Mouse (Mus musculus): ENCODE data around the gene Gm10271. TPM values are rescaled to one million over a fixed set of nuclear protein-coding genes. Genes with fewer than 3 reads are reported as not detected.
A peak's percentile ranks its signal among the peaks of the same experiment; 100 is the strongest.

Gm10271 gene
- polyA plus RNA-seq, 1 experiment from 2014 or later = not detected

- Histone ChIP-seq H3K4me2 (0 out of 2 replicates have a peak overlapping the region, but pooled peaks have one; percentile 10), H3K27ac (ENCODE audit: low read depth, low read length) (no peak overlapping the region), H3K9me3 (replicated peaks; ENCODE audit: control insufficient read depth, low read length) (no peaks in the 10 kb centered on the region), H3K36me3 (ENCODE audit: control insufficient read depth, insufficient read depth, low read length) (no peaks in the 10 kb centered on the region), H3K27me3 (ENCODE audit: control insufficient read depth, insufficient read depth, low read length) (no peaks in the 10 kb centered on the region), H3K4me3 (ENCODE audit: low read depth, low read length) (no peak overlapping the region), H3K4me1 (ENCODE audit: control insufficient read depth, insufficient read depth, low read length) (peaks cover 8% of the 10 kb centered on the region; the same call in 1 of the 2 replicates), H3K9ac (ENCODE audit: low read depth, low read length) (no peak overlapping the region)
- ATAC-seq (replicated peaks; ENCODE audit: insufficient number of reproducible peaks, low FRiP score, low TSS enrichment) = no peak
- 45% methylated on average over 5 of the region's 5 CpGs for WGBS (ENCODE audit: insufficient replicate concordance)
These were observed 7.1 kb downstream of the Gm10271 start for GRCm38 (mm10) chr10:116965297-116965696.

DNA sequence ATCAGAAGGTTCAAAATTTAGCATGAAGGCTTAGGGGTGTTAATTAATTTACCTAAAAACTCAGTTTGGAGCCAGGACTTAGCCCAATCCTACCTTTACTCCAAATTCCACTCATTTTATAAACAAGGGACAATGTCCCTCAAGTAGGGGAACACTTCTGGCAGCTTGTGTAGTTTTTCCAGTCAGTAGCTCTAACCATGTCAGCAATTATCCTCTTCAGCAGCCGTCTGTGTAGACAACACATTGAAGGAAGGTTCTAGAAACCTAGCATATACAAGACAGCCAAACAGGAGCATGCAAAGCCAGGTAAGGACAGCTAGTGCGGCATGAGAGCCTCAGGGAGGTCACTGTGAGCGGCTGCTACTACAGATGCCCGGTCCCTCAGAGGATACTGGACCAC lies 7.8 kb downstream of the Gm10271 start:
- H3K36me3 ChIP-seq (ENCODE audit: control insufficient read depth, insufficient read depth, low read length) = no peaks in the 10 kb centered on the region
- no peaks in the 10 kb centered on the region for H3K9me3 ChIP-seq (replicated peaks; ENCODE audit: control insufficient read depth, low read length)
- no peak overlapping the region for H3K9ac ChIP-seq (ENCODE audit: low read depth, low read length)
- H3K4me2 ChIP-seq = no peak overlapping the region
- no peak overlapping the region for H3K4me3 ChIP-seq (ENCODE audit: low read depth, low read length)
- ATAC-seq (replicated peaks; ENCODE audit: insufficient number of reproducible peaks, low FRiP score, low TSS enrichment) = no peak
- H3K27me3 ChIP-seq (ENCODE audit: control insufficient read depth, insufficient read depth, low read length) = no peaks in the 10 kb centered on the region
- H3K27ac ChIP-seq (ENCODE audit: low read depth, low read length) = no peak overlapping the region
- H3K4me1 ChIP-seq (ENCODE audit: control insufficient read depth, insufficient read depth, low read length) = peaks cover 8% of the 10 kb centered on the region; the same call in 1 of the 2 replicates
- 68% methylated on average over 4 of the region's 4 CpGs for WGBS (ENCODE audit: insufficient replicate concordance)

- Histone ChIP-seq H3K9ac (ENCODE audit: low read depth, low read length) (no peak overlapping the region), H3K36me3 (ENCODE audit: control insufficient read depth, insufficient read depth, low read length) (no peaks in the 10 kb centered on the region), H3K27me3 (ENCODE audit: control insufficient read depth, insufficient read depth, low read length) (no peaks in the 10 kb centered on the region), H3K4me1 (ENCODE audit: control insufficient read depth, insufficient read depth, low read length) (peaks cover 8% of the 10 kb centered on the region; the same call in 1 of the 2 replicates), H3K4me3 (ENCODE audit: low read depth, low read length) (no peak overlapping the region), H3K27ac (ENCODE audit: low read depth, low read length) (no peak overlapping the region), H3K4me2 (no peak overlapping the region), H3K9me3 (replicated peaks; ENCODE audit: control insufficient read depth, low read length) (no peaks in the 10 kb centered on the region)
- 73% methylated on average over 11 of the region's 11 CpGs for WGBS (ENCODE audit: insufficient replicate concordance)
- no peak for ATAC-seq (replicated peaks; ENCODE audit: insufficient number of reproducible peaks, low FRiP score, low TSS enrichment)
These were observed 8.3 kb downstream of the Gm10271 start for GRCm38 (mm10) chr10:116964084-116964483.

DNA sequence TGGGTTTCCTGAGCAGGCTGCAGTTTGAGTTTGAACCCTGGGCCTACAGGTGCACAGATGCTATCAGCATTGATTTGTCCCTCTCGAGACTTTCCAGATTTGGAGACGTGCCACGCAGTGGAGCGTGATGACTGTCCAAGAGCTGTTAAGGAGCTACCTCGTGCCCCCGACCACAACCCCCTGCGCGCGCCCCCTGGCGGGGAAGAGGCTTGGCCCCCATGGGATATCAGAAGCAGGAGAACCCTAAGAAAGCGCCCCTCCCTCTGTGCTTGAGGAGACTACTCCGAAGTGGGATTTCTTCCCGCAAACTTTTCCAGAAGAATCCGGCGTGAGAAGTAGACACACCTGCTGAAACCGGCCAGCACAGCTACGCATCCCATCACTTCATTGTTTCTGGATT lies 9.6 kb downstream of the Gm10271 start:
- H3K9me3 ChIP-seq (replicated peaks; ENCODE audit: control insufficient read depth, low read length) = no peaks in the 10 kb centered on the region
- no peaks in the 10 kb centered on the region for H3K36me3 ChIP-seq (ENCODE audit: control insufficient read depth, insufficient read depth, low read length)
- H3K9ac ChIP-seq (ENCODE audit: low read depth, low read length) = no peak overlapping the region
- H3K4me1 ChIP-seq (ENCODE audit: control insufficient read depth, insufficient read depth, low read length) = peaks cover 8% of the 10 kb centered on the region; the same call in 1 of the 2 replicates
- ATAC-seq (replicated peaks; ENCODE audit: insufficient number of reproducible peaks, low FRiP score, low TSS enrichment) = no peak
- no peak overlapping the region for H3K4me3 ChIP-seq (ENCODE audit: low read depth, low read length)
- no peak overlapping the region for H3K4me2 ChIP-seq
- no peak overlapping the region for H3K27ac ChIP-seq (ENCODE audit: low read depth, low read length)
- no peaks in the 10 kb centered on the region for H3K27me3 ChIP-seq (ENCODE audit: control insufficient read depth, insufficient read depth, low read length)
- WGBS (ENCODE audit: insufficient replicate concordance) = 46% methylated on average over 17 of the region's 17 CpGs

DNA sequence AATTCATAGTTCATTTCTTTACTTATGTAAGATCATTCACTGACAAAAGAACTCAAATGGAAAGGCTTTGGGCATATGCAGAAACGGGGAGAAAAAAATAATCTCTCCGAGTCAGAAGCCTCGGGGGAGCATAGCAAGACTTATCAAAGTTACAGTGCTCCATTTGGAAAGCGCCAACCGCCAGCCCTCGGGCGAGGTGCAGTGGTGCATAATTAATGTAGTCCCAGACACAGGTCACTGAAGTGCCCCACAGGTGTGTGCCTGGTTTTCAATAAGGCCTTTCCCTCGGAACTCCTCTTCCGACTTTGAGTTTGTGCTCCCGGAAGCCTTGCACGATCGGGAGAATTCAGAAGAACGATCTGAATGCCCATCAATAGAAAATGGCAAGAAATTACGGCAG lies 10.3 kb downstream of the Gm10271 start:
- 76% methylated on average over 14 of the region's 14 CpGs for WGBS (ENCODE audit: insufficient replicate concordance)
- Histone ChIP-seq H3K4me2 (no peak overlapping the region), H3K27ac (ENCODE audit: low read depth, low read length) (no peak overlapping the region), H3K4me3 (ENCODE audit: low read depth, low read length) (no peak overlapping the region), H3K9ac (ENCODE audit: low read depth, low read length) (no peak overlapping the region), H3K27me3 (ENCODE audit: control insufficient read depth, insufficient read depth, low read length) (no peaks in the 10 kb centered on the region), H3K36me3 (ENCODE audit: control insufficient read depth, insufficient read depth, low read length) (no peaks in the 10 kb centered on the region), H3K4me1 (ENCODE audit: control insufficient read depth, insufficient read depth, low read length) (peaks cover 8% of the 10 kb centered on the region; the same call in 1 of the 2 replicates), H3K9me3 (replicated peaks; ENCODE audit: control insufficient read depth, low read length) (no peaks in the 10 kb centered on the region)
- ATAC-seq (replicated peaks; ENCODE audit: insufficient number of reproducible peaks, low FRiP score, low TSS enrichment) = no peak

DNA sequence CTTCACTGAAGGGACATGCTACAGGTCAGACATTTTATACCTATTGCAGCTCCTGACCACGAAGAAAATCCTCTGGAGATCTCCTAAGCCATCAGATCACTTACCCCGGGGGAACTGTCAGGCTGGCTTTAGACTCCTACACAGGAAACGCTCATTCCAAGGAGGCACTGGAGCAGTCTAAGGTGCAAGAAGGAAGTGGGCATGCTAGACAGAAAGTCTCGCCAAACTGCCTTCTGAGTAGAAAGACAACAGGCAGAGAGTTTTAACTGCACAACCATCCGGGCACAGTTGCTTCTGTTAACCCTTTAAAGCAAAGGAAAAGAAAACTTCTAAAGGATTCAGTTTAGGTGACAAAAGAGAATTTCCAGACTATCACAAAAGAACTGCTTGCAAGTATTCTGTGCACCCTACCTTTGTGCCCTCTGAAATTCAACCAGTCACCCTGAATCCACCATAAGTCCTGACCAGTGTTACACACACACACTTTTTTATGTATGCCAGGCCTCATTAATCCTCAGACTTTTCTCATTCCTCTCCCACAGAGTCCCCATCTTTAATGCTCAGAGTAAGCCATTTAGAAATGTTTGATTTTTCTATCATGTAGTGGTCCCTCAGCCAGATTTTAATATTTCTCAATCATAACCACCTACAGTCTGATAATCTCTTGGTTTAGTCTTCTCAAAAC lies 14.4 kb downstream of the Gm10271 start:
- H3K4me2 ChIP-seq = no peak overlapping the region
- H3K4me1 ChIP-seq (ENCODE audit: control insufficient read depth, insufficient read depth, low read length) = no peaks in the 10 kb centered on the region
- H3K9ac ChIP-seq (ENCODE audit: low read depth, low read length) = no peak overlapping the region
- no peaks in the 10 kb centered on the region for H3K27me3 ChIP-seq (ENCODE audit: control insufficient read depth, insufficient read depth, low read length)
- 0 out of 2 replicates have a peak, but pooled peaks cover 2% of the 10 kb centered on the region for H3K9me3 ChIP-seq (replicated peaks; ENCODE audit: control insufficient read depth, low read length)
- no peak for ATAC-seq (replicated peaks; ENCODE audit: insufficient number of reproducible peaks, low FRiP score, low TSS enrichment)
- H3K4me3 ChIP-seq (ENCODE audit: low read depth, low read length) = no peak overlapping the region
- no peaks in the 10 kb centered on the region for H3K36me3 ChIP-seq (ENCODE audit: control insufficient read depth, insufficient read depth, low read length)
- H3K27ac ChIP-seq (ENCODE audit: low read depth, low read length) = no peak overlapping the region
- WGBS (ENCODE audit: insufficient replicate concordance) = 47% methylated on average over 5 of the region's 5 CpGs

DNA sequence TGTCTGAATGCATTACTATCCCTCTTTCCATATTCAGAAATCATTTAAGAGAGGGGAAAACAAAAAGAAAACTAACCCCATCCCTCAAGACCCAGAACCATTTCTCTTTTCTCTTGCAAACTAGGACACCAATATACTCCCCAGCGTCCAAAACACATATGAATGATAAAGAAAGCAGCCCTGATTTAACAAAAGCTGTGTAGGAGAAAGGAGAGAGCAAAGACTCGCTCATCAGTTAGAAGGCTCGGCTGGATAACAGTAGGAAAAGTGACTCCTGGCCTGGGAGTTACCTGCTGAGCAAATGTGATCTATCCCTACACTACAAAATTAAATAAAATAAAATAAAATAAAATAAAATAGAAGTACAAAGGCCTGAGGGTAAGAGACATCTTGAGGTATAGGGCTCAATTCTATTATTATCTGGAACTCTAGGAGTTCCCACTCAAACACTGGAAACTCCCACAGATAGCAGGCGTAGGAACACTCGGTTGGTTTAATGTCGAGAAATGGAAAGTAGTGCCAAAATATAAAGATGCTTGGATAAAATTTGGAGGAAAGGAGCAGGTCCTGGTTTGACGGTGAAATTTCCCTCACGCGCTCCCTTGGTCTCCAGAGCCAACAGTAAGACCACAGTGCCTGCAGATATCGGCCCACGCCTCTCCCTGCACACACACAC lies 15.8 kb downstream of the Gm10271 start:
- no peak for ATAC-seq (replicated peaks; ENCODE audit: insufficient number of reproducible peaks, low FRiP score, low TSS enrichment)
- Histone ChIP-seq H3K9me3 (replicated peaks; ENCODE audit: control insufficient read depth, low read length) (0 out of 2 replicates have a peak, but pooled peaks cover 2% of the 10 kb centered on the region), H3K9ac (ENCODE audit: low read depth, low read length) (no peak overlapping the region), H3K27me3 (ENCODE audit: control insufficient read depth, insufficient read depth, low read length) (no peaks in the 10 kb centered on the region), H3K4me3 (ENCODE audit: low read depth, low read length) (no peak overlapping the region), H3K27ac (ENCODE audit: low read depth, low read length) (no peak overlapping the region), H3K4me2 (no peak overlapping the region), H3K4me1 (ENCODE audit: control insufficient read depth, insufficient read depth, low read length) (no peaks in the 10 kb centered on the region), H3K36me3 (ENCODE audit: control insufficient read depth, insufficient read depth, low read length) (no peaks in the 10 kb centered on the region)
- WGBS (ENCODE audit: insufficient replicate concordance) = 88% methylated on average over 11 of the region's 11 CpGs

DNA sequence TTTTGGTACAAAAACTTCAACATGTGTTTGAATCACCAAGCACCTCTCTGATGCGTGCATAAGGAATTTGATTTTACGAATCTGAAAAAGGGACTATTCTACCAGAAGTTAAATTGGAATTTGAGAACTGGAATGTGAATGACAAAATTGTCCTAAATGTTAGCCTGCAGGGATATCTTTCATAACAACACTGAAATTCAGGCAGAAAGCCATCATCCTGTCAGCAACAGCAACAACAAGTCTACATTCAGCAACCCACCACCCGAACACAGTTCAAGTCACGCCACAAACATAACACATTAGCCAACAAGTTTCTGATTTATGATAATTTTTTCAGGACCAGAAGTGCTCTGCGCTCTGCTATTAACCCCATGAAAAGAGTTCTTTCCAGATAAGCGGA lies 17.2 kb downstream of the Gm10271 start:
- no peak overlapping the region for H3K9ac ChIP-seq (ENCODE audit: low read depth, low read length)
- no peak for ATAC-seq (replicated peaks; ENCODE audit: insufficient number of reproducible peaks, low FRiP score, low TSS enrichment)
- no peaks in the 10 kb centered on the region for H3K27me3 ChIP-seq (ENCODE audit: control insufficient read depth, insufficient read depth, low read length)
- 91% methylated on average over 6 of the region's 6 CpGs for WGBS (ENCODE audit: insufficient replicate concordance)
- H3K9me3 ChIP-seq (replicated peaks; ENCODE audit: control insufficient read depth, low read length) = 0 out of 2 replicates have a peak, but pooled peaks cover 2% of the 10 kb centered on the region
- H3K36me3 ChIP-seq (ENCODE audit: control insufficient read depth, insufficient read depth, low read length) = no peaks in the 10 kb centered on the region
- H3K4me2 ChIP-seq = no peak overlapping the region
- peaks cover 2% of the 10 kb centered on the region; the same call in 1 of the 2 replicates for H3K4me1 ChIP-seq (ENCODE audit: control insufficient read depth, insufficient read depth, low read length)
- no peak overlapping the region for H3K4me3 ChIP-seq (ENCODE audit: low read depth, low read length)
- no peak overlapping the region for H3K27ac ChIP-seq (ENCODE audit: low read depth, low read length)

Measured in heart, embryonic 11.5 days (tissue).